Mouse (Mus musculus) olfactory bulb, adult 2 months (tissue): ENCODE data around the gene 5730522E02Rik.

Experiments
- CTCF ChIP-seq: fragments of 200-500 bp; IDR thresholded peaks from 2 replicates; pipeline ENCODE4 v1.5.1; 2012; ENCODE audit warnings: low read depth, mild to moderate bottlenecking, low read length, moderate library complexity; ENCODE audit not compliant: insufficient read depth
- POLR2A ChIP-seq: fragments of 200-500 bp; IDR thresholded peaks from 2 replicates; pipeline ENCODE4 v1.6.1; 2012; ENCODE audit warnings: mild to moderate bottlenecking, low read depth, low read length, moderate library complexity; ENCODE audit not compliant: insufficient read depth

- TF ChIP-seq CTCF, result no peak
- TF ChIP-seq POLR2A, result no peak
Observed at GRCm38 (mm10) chr11:25710559-25710958, 500.0 kb downstream of the 5730522E02Rik start.
